Mouse (Mus musculus) liver, adult 2 months (tissue): ENCODE data around the gene Rara.

Experiments used
- CTCF ChIP-seq: fragments of 200-500 bp; IDR thresholded peaks from 2 replicates; pipeline ENCODE4 v1.5.1; 2011; ENCODE audit warnings: low read depth, low read length, control low read depth
- POLR2A ChIP-seq: fragments of 200-500 bp; IDR thresholded peaks from 2 replicates; pipeline ENCODE4 v1.6.1; 2011; ENCODE audit warnings: low read length, control low read depth; ENCODE audit not compliant: insufficient read depth; ENCODE audit errors: extremely low read depth

DNA sequence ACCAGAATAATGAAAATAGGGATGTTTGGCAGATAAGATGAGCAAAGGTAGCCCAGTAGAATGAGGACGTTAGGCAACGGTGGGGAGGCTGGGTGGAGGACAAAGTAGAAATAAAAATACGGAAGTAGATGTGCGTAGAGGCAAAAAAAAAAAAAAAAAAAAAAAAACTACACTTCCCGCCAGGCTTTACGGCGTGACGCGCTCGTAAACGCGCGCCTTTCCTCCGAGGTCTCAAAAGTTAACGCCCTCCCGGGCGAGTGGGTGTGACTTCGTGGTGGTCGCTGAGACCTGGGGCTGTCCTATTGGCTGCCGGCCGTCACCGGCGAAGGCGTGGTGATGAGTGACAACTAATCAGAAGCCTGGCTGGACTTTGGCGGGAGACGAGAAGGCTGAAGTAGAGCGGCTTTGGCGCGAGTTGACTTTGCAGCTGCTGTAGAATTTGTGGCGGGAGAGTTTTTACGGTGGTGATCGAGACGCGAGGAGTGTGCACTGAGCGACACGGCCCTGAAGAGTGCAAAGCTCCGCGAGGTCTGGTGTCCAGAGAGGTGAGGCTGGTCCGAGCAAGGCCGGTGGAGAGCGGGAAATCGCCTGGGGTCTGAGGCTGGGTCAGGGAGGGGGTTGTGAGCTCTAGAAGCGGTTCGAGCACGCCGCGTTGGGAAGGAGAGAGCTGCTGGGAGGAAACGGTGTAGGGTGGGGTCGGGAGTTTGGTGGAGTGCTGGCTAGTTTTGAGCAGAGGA lies 20.0 kb upstream of the Rara start, which contains the start of gene Cdc6:
- TF ChIP-seq CTCF, result no peak
- no peak for TF ChIP-seq POLR2A
